Mouse (Mus musculus) cortical plate, adult 2 months (tissue): ENCODE data around the gene Mettl3. TPM values are rescaled to one million over a fixed set of nuclear protein-coding genes. Genes with fewer than 3 reads are reported as not detected.

Experiments used
- H3K27ac ChIP-seq: fragments of 200-500 bp; 2 replicates; pipeline ENCODE4 v1.5.1; 2012; ENCODE audit warnings: low read length, control low read depth, inconsistent platforms; ENCODE audit not compliant: insufficient read depth
- H3K4me1 ChIP-seq: fragments of 200-500 bp; 2 replicates; pipeline ENCODE4 v1.6.1; 2011; ENCODE audit warnings: low read length; ENCODE audit not compliant: control insufficient read depth, insufficient read depth
- H3K4me3 ChIP-seq: fragments of 200-500 bp; 2 replicates; pipeline ENCODE4 v1.5.1; 2011; ENCODE audit warnings: mild to moderate bottlenecking, low read length, control low read depth; ENCODE audit not compliant: insufficient read depth
- CTCF ChIP-seq: fragments of 200-500 bp; IDR thresholded peaks from 2 replicates; pipeline ENCODE4 v1.5.1; 2011; ENCODE audit warnings: mild to moderate bottlenecking, control low read depth, low read length; ENCODE audit not compliant: insufficient read depth; ENCODE audit errors: extremely low read depth
- POLR2A ChIP-seq: fragments of 200-500 bp; IDR thresholded peaks from 2 replicates; pipeline ENCODE4 v1.6.1; 2011; ENCODE audit warnings: mild to moderate bottlenecking, low read length, control low read depth; ENCODE audit not compliant: insufficient read depth; ENCODE audit errors: extremely low read depth
- polyA plus RNA-seq: library from polyadenylated mRNA; depleted of rRNA; stranded (reverse); fragments of >200 nt; gene quantifications from 2 replicates; pipeline ENCODE4 v1.2.3, GENCODE M21; 2012; rRNA removed

Gene Mettl3
- polyA plus RNA-seq, 1 experiment: 28.8 TPM

DNA sequence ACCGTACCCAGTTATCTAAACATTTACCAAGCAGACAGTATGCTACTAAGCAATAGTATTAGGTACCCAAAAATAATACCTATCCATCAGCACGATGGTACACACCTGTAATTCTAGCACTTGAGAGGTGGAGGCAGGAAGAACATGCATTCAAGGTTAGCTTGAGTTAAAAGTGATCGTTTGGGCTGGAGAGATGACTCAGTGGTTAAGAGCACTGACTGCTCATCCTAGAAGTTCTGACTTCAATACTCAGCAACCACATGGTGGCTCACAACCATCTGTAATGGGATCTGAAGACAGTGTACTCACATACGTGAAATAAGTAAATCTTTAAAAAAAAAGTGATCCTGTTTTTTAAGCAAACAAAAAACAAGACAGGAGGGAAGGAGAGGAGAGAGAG is 58.8 kb downstream of the Mettl3 start:
- Histone ChIP-seq H3K27ac (no peak overlapping the region), H3K4me1 (no peaks in the 10 kb centered on the region; the same call in 1 of the 2 replicates), H3K4me3 (no peak overlapping the region)
- TF ChIP-seq CTCF (no peak), POLR2A (no peak)

Other genes starting within 250 kb of the Mettl3 start
- gene Hnrnpc, start 201.1 kb downstream of the Mettl3 start, polyA plus RNA-seq: 215 and 219 TPM in 2 replicates
- gene Rpgrip1, start 194.4 kb downstream of the Mettl3 start, polyA plus RNA-seq: 1.3 and 1.8 TPM in 2 replicates
- 25.6 and 28.2 TPM in 2 replicates for gene Supt16, start 107.7 kb downstream of the Mettl3 start, polyA plus RNA-seq
- 53.5 and 60.7 TPM in 2 replicates for gene Chd8, start 47.3 kb downstream of the Mettl3 start, polyA plus RNA-seq
- 41.2 and 42.4 TPM in 2 replicates for gene Tox4, start 26.0 kb downstream of the Mettl3 start, polyA plus RNA-seq
- 42.0 and 44.4 TPM in 2 replicates for gene Rab2b, start 25.6 kb downstream of the Mettl3 start, polyA plus RNA-seq
- 24.6 and 26.5 TPM in 2 replicates for gene Sall2, start 23.6 kb upstream of the Mettl3 start, polyA plus RNA-seq
- not detected in 2 replicates for gene Olfr1513, start 51.3 kb upstream of the Mettl3 start, polyA plus RNA-seq
- gene Olfr1512, start 74.0 kb upstream of the Mettl3 start, polyA plus RNA-seq: not detected in 2 replicates
- not detected in 2 replicates for gene Olfr1511, start 92.3 kb upstream of the Mettl3 start, polyA plus RNA-seq
- not detected in 2 replicates for gene Olfr1510, start 109.2 kb upstream of the Mettl3 start, polyA plus RNA-seq
- not detected in 2 replicates for gene Olfr1509, start 137.9 kb upstream of the Mettl3 start, polyA plus RNA-seq
- gene Olfr1508, start 162.4 kb upstream of the Mettl3 start, polyA plus RNA-seq: not detected in 2 replicates
- not detected in 2 replicates for gene Olfr1507, start 190.6 kb upstream of the Mettl3 start, polyA plus RNA-seq